Mouse (Mus musculus): ENCODE measurements at regions not wholly inside any gene's neighbourhood (a gene's known extent, or its start where the extent isn't known, plus 50 kb on each side); places are given as distances from the start of the nearest gene placed in this dataset.

DNA sequence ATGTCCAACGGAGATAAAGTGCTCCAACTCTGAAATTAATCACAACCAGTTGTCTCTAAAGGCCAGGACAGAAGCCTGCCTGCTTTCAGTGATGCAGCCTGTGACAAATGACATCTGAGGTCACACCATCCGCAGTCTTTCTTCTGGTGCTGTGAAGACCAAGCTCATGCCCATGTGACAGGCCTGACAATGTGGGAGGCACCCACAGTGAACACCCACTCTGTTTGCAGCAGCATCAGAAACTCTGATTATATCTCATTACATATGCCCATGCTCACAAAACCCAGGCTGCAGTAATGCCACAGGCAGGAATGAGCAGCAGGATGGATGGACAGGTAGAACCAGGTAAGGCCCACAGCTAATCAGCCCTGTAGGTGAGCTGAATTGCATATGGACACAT, 183.6 kb downstream of the Abhd5 start:
- TF ChIP-seq CTCF (IDR thresholded peaks at IDR 0.05; ENCODE audit: borderline replicate concordance, insufficient read depth, low read depth, low read length) (no peak), POLR2A (IDR thresholded peaks at IDR 0.05; ENCODE audit: borderline replicate concordance, insufficient read depth, low read length) (no peak)

Data from cerebellum, adult 2 months (tissue).